Mouse (Mus musculus): ENCODE data around the gene Stxbp3.

DNA sequence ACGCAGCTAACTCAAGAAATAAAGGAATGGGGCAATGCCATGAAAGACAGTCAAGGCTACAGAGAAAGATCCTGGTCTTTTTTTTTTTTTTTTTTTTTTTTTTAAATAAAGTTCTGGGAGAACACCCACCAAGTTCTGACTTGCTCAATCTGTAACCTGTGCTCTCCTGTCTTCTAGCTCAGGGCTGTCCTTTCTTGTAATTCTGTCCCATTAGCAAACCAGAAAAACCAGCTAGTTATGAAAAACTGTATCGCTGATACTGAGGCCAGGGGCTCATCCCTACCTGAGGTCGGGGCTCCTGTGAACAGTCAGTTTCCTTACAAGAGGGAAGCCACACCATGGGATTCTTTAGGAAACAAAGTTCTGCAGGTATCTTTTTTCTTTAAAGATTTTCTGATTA, 49.8 kb downstream of the Stxbp3 start:
- TF ChIP-seq CTCF (conservative IDR thresholded peaks at IDR 0.05; ENCODE audit: low read length) (no peak), NANOG (IDR thresholded peaks at IDR 0.05; ENCODE audit: borderline replicate concordance, low read length) (no peak)
